Mouse (Mus musculus): ENCODE measurements at regions not wholly inside any gene's neighbourhood (a gene's known extent, or its start where the extent isn't known, plus 50 kb on each side); places are given as distances from the start of the nearest gene placed in this dataset.
A peak's percentile ranks its signal among the peaks of the same experiment; 100 is the strongest.

GRCm38 (mm10) chr6:94889271-94889670 lies 189.3 kb upstream of the Lrig1 start:
- Histone ChIP-seq H3K27ac (no peak overlapping the region), H3K4me2 (no peak overlapping the region), H3K4me3 (replicated peaks) (no peak overlapping the region), H3K9me3 (replicated peaks) (no peaks in the 10 kb centered on the region), H3K9ac (no peak overlapping the region), H3K36me3 (no peaks in the 10 kb centered on the region), H3K27me3 (no peaks in the 10 kb centered on the region), H3K4me1 (no peaks in the 10 kb centered on the region)
- ATAC-seq (replicated peaks; ENCODE audit: low FRiP score) = no peak
- 82% methylated on average over 10 of the region's 10 CpGs for WGBS

DNA sequence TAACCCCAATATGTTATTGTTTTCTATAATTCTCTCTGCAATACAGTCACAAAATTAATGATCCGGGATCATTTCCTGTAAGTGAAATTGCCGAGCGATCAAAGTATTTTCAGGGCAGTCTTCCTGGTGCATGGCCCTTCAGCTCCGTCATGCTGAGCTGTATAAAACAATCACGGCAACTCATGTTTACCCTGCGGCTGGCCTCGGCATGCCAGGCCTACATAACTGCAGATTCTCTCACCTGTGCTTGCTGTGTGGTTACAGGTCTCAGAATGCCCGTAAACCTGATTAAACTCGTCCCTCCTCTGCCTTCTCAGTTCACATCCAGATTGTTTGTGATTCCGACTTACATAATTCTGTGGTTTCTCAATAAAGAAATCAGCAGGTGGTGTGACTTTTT lies 181.2 kb upstream of the Lrig1 start:
- no peaks in the 10 kb centered on the region for H3K4me1 ChIP-seq
- H3K27ac ChIP-seq = peak overlapping the region; percentile 66; the same call in 1 of the 2 replicates
- WGBS = 58% methylated on average over 10 of the region's 10 CpGs
- no peaks in the 10 kb centered on the region for H3K36me3 ChIP-seq
- H3K9me3 ChIP-seq (replicated peaks) = no peaks in the 10 kb centered on the region
- no peak overlapping the region for H3K9ac ChIP-seq
- H3K27me3 ChIP-seq = no peaks in the 10 kb centered on the region
- ATAC-seq (replicated peaks; ENCODE audit: low FRiP score) = no peak; the same call in 1 of the 2 replicates
- no peak overlapping the region for H3K4me2 ChIP-seq
- H3K4me3 ChIP-seq (replicated peaks) = no peak overlapping the region

- 71% methylated on average over 5 of the region's 5 CpGs for WGBS
- H3K27ac ChIP-seq = no peak overlapping the region
- no peaks in the 10 kb centered on the region for H3K9me3 ChIP-seq (replicated peaks)
- no peak for ATAC-seq (replicated peaks; ENCODE audit: low FRiP score)
- H3K4me2 ChIP-seq = no peak overlapping the region
- no peaks in the 10 kb centered on the region for H3K4me1 ChIP-seq
- no peak overlapping the region for H3K9ac ChIP-seq
- no peaks in the 10 kb centered on the region for H3K36me3 ChIP-seq
- no peak overlapping the region for H3K4me3 ChIP-seq (replicated peaks)
- no peaks in the 10 kb centered on the region for H3K27me3 ChIP-seq
These were observed 175.9 kb upstream of the Lrig1 start for GRCm38 (mm10) chr6:94875841-94876240.

- H3K9ac ChIP-seq = no peak overlapping the region
- no peaks in the 10 kb centered on the region for H3K4me1 ChIP-seq
- H3K9me3 ChIP-seq (replicated peaks) = no peaks in the 10 kb centered on the region
- no peak for ATAC-seq (replicated peaks; ENCODE audit: low FRiP score)
- H3K4me3 ChIP-seq (replicated peaks) = no peak overlapping the region
- 89% methylated on average over 4 of the region's 4 CpGs for WGBS
- H3K4me2 ChIP-seq = no peak overlapping the region
- no peaks in the 10 kb centered on the region for H3K36me3 ChIP-seq
- H3K27ac ChIP-seq = no peak overlapping the region
- H3K27me3 ChIP-seq = no peaks in the 10 kb centered on the region
These were observed 175.1 kb upstream of the Lrig1 start for GRCm38 (mm10) chr6:94875065-94875464.

GRCm38 (mm10) chr6:94874415-94874814 lies 174.5 kb upstream of the Lrig1 start:
- ATAC-seq (replicated peaks; ENCODE audit: low FRiP score) = no peak
- 83% methylated on average over 1 of the region's 1 CpGs for WGBS
- Histone ChIP-seq H3K36me3 (no peaks in the 10 kb centered on the region), H3K4me3 (replicated peaks) (no peak overlapping the region), H3K9ac (no peak overlapping the region), H3K27ac (no peak overlapping the region), H3K4me2 (no peak overlapping the region), H3K4me1 (no peaks in the 10 kb centered on the region), H3K27me3 (no peaks in the 10 kb centered on the region), H3K9me3 (replicated peaks) (no peaks in the 10 kb centered on the region)

- Histone ChIP-seq H3K27ac (no peak overlapping the region), H3K4me3 (replicated peaks) (no peak overlapping the region), H3K27me3 (no peaks in the 10 kb centered on the region), H3K9me3 (replicated peaks) (no peaks in the 10 kb centered on the region), H3K36me3 (no peaks in the 10 kb centered on the region), H3K4me1 (no peaks in the 10 kb centered on the region), H3K4me2 (no peak overlapping the region), H3K9ac (no peak overlapping the region)
- ATAC-seq (replicated peaks; ENCODE audit: low FRiP score) = no peak
- WGBS = 54% methylated on average over 3 of the region's 3 CpGs
These were observed 168.0 kb upstream of the Lrig1 start for GRCm38 (mm10) chr6:94867952-94868351.

DNA sequence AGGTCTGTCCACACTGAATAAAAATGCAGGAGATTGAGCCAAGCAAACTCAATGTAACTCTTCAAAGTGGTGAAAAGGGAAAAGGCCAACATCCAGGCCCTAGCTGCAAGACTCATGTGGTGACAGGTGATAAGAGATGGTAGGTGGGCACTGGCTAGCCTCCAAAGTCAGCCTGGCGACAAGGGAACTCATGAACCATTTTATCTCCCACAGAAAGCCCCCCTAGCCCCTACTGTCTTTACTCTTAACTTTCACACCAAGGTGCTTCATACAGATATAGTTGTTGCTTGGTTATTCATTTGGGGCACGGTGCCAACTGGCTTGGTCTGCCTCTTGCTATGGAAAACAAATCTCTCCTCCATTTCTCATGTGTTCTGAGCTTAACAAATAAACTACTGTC lies 165.5 kb upstream of the Lrig1 start:
- no peaks in the 10 kb centered on the region for H3K27me3 ChIP-seq
- ATAC-seq (replicated peaks; ENCODE audit: low FRiP score) = no peak
- no peak overlapping the region for H3K9ac ChIP-seq

DNA sequence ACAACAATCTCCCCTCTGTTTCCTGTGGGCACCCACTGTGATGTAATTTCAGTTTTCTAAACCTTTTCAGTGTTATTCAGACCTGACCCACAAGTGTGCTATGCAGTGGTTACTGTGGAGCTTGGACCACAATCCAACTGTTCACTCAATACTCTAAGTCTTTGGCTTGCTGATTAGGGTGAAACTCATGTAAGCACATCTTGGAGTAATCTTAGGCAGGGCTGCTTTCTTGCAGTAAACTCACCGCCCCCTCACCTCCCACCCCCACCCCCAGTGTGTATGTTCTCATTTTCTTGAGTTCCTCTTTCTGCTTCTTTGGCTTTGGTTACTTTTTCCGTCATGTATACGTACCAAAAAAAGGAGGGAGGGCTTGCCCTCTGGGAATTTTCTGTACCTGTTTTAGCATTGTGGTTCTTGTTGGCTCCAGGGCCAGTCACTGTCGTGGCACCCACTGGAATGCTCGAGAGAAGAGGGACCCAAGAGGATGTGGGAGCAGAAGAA lies 158.2 kb upstream of the Lrig1 start:
- Histone ChIP-seq H3K4me2 (no peak overlapping the region), H3K27ac (no peak overlapping the region), H3K4me3 (replicated peaks) (no peak overlapping the region), H3K9me3 (replicated peaks) (no peaks in the 10 kb centered on the region), H3K36me3 (no peaks in the 10 kb centered on the region), H3K27me3 (no peaks in the 10 kb centered on the region), H3K4me1 (no peaks in the 10 kb centered on the region), H3K9ac (no peak overlapping the region)
- no peak for ATAC-seq (replicated peaks; ENCODE audit: low FRiP score)
- WGBS = 73% methylated on average over 5 of the region's 5 CpGs

More for the DNA sequence above, 165.5 kb upstream of the Lrig1 start:
- Histone ChIP-seq H3K4me3 (replicated peaks) (no peak overlapping the region), H3K27ac (no peak overlapping the region), H3K4me2 (no peak overlapping the region), H3K36me3 (no peaks in the 10 kb centered on the region), H3K9me3 (replicated peaks) (no peaks in the 10 kb centered on the region), H3K4me1 (no peaks in the 10 kb centered on the region)
- 83% methylated on average over 2 of the region's 2 CpGs for WGBS

DNA sequence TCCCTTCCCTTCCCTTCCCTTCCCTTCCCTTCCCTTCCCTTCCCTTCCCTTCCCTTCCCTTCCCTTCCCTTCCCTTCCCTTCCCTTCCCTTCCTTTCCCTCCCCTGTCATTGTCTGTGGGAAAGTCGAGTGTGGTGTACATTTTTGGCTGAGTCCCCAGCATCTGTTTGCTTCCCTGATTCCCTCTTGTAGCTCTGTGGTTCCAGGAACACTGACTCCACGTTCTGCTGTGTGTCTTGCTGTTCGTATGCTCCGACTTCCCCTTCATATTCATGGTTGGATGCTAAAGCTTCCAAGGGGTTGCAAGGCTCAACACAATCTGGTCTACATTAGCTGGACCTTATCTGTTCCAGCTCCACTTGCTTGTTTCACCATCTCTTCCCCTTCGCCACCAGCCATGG lies 150.2 kb upstream of the Lrig1 start:
- no peak overlapping the region for H3K9ac ChIP-seq
- no peaks in the 10 kb centered on the region for H3K9me3 ChIP-seq (replicated peaks)
- no peak for ATAC-seq (replicated peaks; ENCODE audit: low FRiP score)
- H3K4me3 ChIP-seq (replicated peaks) = no peak overlapping the region
- no peaks in the 10 kb centered on the region for H3K4me1 ChIP-seq
- no peaks in the 10 kb centered on the region for H3K36me3 ChIP-seq
- no peak overlapping the region for H3K4me2 ChIP-seq
- no peak overlapping the region for H3K27ac ChIP-seq
- 79% methylated on average over 4 of the region's 5 CpGs for WGBS
- no peaks in the 10 kb centered on the region for H3K27me3 ChIP-seq

DNA sequence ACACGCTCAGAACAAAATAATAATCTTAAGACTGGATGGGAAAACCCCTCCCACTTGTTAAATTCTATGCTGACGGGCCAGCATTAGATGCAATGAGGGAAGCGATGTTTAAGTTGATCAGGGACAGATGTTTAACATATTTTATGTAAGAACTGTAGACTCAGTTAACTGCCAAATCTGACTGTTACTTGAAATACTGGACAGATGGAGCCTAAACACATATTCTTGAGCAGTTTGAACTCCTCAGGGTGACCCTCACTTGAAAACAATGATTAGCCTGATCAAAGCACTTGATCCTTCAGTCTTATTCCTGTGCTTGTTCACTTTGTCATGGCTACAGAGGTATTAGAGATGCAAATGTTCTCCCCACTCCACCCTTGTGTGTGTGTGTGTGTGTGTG lies 149.6 kb upstream of the Lrig1 start:
- Histone ChIP-seq H3K27me3 (no peaks in the 10 kb centered on the region), H3K27ac (no peak overlapping the region), H3K9me3 (replicated peaks) (no peaks in the 10 kb centered on the region), H3K36me3 (no peaks in the 10 kb centered on the region), H3K4me1 (no peaks in the 10 kb centered on the region), H3K9ac (no peak overlapping the region), H3K4me3 (replicated peaks) (no peak overlapping the region), H3K4me2 (no peak overlapping the region)
- no peak for ATAC-seq (replicated peaks; ENCODE audit: low FRiP score)
- WGBS = 62% methylated on average over 3 of the region's 3 CpGs

GRCm38 (mm10) chr6:94848437-94848836 lies 148.5 kb upstream of the Lrig1 start:
- Histone ChIP-seq H3K9ac (no peak overlapping the region), H3K9me3 (replicated peaks) (no peaks in the 10 kb centered on the region), H3K4me3 (replicated peaks) (no peak overlapping the region), H3K4me1 (no peaks in the 10 kb centered on the region), H3K4me2 (no peak overlapping the region), H3K27me3 (no peaks in the 10 kb centered on the region), H3K27ac (no peak overlapping the region), H3K36me3 (no peaks in the 10 kb centered on the region)
- ATAC-seq (replicated peaks; ENCODE audit: low FRiP score) = no peak
- 82% methylated on average over 1 of the region's 1 CpGs for WGBS

DNA sequence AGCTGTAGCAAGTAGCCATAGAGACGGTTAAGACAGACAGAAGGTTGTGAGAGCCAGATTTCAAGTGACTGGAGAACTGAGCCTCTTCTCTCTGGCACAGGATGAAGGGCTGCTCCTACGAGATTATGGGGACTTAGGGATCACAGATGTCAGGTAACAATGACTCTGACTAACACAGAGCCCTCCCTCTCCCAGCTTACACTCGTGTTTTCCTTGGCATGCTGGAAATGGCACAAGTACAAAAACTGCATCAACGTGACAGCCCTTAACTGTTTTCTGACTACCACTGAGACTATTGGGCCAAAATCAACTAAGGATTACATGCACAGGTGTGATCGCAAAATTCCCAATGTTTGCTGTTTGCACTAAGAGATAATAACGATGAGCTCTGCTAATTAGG lies 145.9 kb upstream of the Lrig1 start:
- Histone ChIP-seq H3K4me2 (no peak overlapping the region), H3K4me3 (replicated peaks) (no peak overlapping the region), H3K9ac (no peak overlapping the region), H3K9me3 (replicated peaks) (no peaks in the 10 kb centered on the region), H3K4me1 (no peaks in the 10 kb centered on the region), H3K36me3 (no peaks in the 10 kb centered on the region), H3K27ac (no peak overlapping the region), H3K27me3 (no peaks in the 10 kb centered on the region)
- WGBS = 68% methylated on average over 6 of the region's 6 CpGs
- no peak for ATAC-seq (replicated peaks; ENCODE audit: low FRiP score)

DNA sequence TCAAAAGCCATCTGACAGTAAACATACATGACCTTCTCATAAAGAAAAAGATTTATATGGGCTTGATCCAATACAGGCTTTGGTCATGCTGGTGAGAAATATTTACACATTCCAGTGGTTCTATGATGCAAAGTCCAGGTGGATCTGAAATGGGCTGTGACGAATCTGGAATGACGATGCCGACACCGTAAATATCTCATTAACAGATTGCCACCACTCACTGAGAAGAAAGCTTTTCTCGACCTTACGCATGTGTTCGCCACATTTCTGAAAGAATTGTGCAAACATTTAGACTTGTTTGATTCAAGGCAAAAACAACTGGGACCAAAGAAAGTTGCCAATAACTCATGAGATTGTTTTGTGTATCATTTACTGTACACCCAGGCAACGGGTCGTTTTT lies 142.9 kb upstream of the Lrig1 start:
- WGBS = 64% methylated on average over 9 of the region's 9 CpGs
- H3K4me1 ChIP-seq = no peaks in the 10 kb centered on the region
- no peak for ATAC-seq (replicated peaks; ENCODE audit: low FRiP score)

More for the DNA sequence above, 142.9 kb upstream of the Lrig1 start:
- H3K4me3 ChIP-seq (replicated peaks) = no peak overlapping the region
- no peak overlapping the region for H3K9ac ChIP-seq
- H3K27me3 ChIP-seq = no peaks in the 10 kb centered on the region
- H3K9me3 ChIP-seq (replicated peaks) = no peaks in the 10 kb centered on the region
- no peak overlapping the region for H3K27ac ChIP-seq
- no peaks in the 10 kb centered on the region for H3K36me3 ChIP-seq
- no peak overlapping the region for H3K4me2 ChIP-seq

Measured in kidney, embryonic 15.5 days (tissue).